Mouse (Mus musculus) embryo, embryonic 10.5 days (tissue): Measurements from ENCODE around the gene 1700034I23Rik.
A peak's percentile ranks its signal among the peaks of the same experiment; 100 is the strongest.
"Not testable (repeated sequence)": the region's sequence is repeated elsewhere in the genome, so short reads cannot be mapped to it uniquely, and the experiment has no call there.

Source experiments
- DNase-seq: peaks from one replicate; pipeline ENCODE4 v3.0.0-alpha.2; 2015; ENCODE audit warnings: low spot score

1700034I23Rik gene

DNA sequence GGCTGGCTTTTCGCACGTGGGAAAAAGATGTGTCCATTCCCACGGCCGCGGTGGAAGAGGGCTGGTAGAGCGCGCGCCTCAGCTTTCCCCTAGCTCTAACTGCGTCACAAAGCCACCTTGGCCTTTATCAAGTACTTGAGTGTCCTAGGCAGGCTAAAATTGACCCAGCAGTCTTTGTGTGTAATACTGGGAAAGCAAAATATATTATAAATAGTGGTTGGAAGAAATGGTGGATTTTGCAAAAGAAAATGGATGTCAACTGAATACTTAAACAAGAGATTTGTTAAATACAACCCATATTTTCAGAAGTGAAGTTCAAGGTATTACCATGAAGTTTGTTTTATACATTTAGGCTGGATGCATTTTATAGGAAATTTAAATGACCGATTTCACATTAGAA is at the start of gene 1700034I23Rik:
Gene 1700034I23Rik, minus strand, starts transcription at position 101 of the 400 bp plus-strand sequence.
- DNase-seq = not testable (repeated sequence)

DNA sequence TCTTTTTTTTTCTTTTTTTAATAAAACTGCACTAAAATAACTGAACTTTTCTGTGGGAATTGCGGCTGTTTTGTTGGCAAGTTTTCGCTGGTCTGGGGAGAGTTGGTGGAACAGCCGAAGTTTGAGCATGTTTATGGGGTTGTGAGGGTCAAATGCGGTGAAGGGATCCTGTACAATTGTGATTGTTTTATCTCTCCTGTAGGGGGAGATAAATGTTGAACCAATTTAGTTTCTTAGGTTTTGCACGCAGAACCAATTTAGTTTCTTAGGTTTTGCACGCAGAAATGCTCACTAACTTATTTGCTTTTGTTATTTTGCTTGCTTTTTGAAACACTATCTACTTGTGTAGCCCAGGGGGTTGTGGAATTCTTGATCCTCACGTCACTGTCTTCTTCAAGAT is 49.0 kb upstream of the 1700034I23Rik start:
- peak; percentile 53 for DNase-seq

DNA sequence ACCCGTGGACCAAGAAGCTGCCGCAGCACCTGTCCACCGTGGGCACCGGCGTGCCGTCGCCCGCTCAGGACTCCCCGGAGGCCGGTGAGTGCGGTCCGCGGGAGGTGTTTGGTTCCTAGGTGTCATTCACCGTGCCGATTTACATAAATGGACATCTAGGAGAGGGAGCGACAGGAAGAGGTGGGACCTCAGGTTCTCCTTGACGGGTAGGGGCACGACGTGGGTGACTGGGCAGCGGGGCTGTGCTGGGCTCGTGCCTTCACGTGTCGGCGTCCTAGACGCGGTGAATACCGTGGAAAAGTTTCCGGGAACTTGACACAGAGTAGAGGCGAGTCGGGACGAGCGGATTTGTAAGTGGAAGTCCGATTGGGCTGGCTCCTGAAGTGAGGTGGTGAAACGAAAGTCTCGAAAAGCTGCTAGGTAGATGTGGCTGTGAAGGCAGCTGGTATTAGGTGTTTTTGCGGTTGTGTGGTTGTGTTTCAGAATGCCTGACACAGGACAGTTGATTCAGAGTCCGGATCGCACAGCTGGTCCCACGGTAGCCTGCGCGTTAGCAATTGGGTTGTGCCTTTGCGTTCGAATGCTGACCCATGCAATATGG is 48.4 kb upstream of the 1700034I23Rik start:
- peak; percentile 54 for DNase-seq

- DNase-seq = peak; percentile 28
Observed at GRCm38 (mm10) chr3:40949903-40950600, 47.7 kb upstream of the 1700034I23Rik start.

GRCm38 (mm10) chr3:40949170-40949902 is 47.0 kb upstream of the 1700034I23Rik start, which contains the start of gene Larp1b:
Larp1b (plus strand) TSS chr3:40949828.
- DNase-seq = peak; percentile 98

- DNase-seq = no peak
Observed at GRCm38 (mm10) chr3:40939019-40939418, 36.7 kb upstream of the 1700034I23Rik start.

DNA sequence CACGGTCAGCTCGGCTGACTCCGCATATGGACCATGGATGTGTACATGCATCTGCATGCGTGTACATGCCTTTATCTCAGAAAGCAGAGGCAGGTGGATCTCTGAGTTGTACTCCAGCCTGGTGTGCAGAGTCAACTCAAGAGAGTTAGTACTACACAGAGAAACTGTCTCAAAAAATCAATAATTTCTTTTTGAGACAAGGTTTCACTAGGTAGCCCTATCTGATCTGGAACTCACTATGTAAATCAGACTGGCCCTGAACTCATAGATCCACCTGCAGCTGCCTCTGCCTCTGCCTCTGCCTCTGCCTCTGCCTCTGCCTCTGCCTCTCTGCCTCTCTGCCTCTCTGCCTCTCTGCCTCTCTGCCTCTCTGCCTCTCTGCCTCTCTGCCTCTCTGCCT is 36.2 kb upstream of the 1700034I23Rik start:
- no peak for DNase-seq

- DNase-seq = no peak
Observed at GRCm38 (mm10) chr3:40938189-40938588, 35.8 kb upstream of the 1700034I23Rik start.

DNA sequence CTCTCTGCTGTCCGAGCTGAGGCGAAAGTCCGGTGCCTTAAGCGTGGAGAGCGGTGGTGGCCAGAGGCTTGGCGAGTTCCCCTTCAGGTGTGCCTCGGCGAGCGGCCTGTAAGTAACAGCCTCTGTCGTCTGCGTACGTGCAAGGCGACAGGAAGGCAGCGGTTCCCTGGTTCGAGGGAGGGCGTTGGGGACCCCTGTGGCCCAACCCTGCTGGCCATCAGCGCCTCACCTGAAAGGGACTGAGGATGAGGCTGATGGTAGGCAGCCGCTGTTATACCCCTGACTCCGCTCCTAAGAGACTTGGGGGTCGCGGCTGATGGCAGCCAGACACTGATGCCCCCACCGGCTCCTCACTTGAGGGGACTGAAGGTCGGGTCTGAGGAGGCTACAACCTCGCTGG is 8.0 kb downstream of the 1700034I23Rik start:
- DNase-seq = peak; percentile 18

DNA sequence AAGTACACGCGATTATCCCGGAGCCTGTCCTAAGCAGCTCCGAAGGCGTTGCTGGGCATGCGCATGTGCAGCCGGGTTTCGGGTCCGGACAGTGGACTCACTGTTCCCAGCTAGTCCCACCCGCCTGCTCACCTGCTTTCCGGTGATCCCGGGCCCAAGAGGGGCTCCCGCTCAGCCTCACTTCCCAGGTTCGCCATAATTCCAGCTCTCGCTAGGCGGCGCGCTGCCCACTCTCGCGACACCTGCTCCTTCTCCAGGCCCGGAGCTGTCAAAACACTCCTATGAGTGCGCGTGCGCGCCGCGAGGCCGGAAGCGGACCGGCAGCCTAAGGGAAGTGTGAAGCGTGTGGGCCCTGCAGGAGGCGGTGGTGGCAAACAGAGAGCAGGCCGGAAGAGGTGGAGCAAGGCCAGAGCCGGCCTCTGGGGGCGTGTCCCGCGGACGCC is 8.5 kb downstream of the 1700034I23Rik start:
- DNase-seq = peak; percentile 96

GRCm38 (mm10) chr3:40853123-40853738 is 49.1 kb downstream of the 1700034I23Rik start:
- DNase-seq = not testable (repeated sequence)
